Mouse (Mus musculus) frontal cortex, adult 2 months (tissue): ENCODE measurements at regions not wholly inside any gene's neighbourhood (a gene's known extent, or its start where the extent isn't known, plus 50 kb on each side); places are given as distances from the start of the nearest gene placed in this dataset.
A peak's percentile ranks its signal among the peaks of the same experiment; 100 is the strongest.

Experiments
- DNase-seq, 2 experiments: peaks; one replicate each; pipeline ENCODE4 v3.0.0; 2022; ENCODE audit warnings: low spot score in 1 of 2; ENCODE audit errors: extremely low spot score in 1 of 2

DNA sequence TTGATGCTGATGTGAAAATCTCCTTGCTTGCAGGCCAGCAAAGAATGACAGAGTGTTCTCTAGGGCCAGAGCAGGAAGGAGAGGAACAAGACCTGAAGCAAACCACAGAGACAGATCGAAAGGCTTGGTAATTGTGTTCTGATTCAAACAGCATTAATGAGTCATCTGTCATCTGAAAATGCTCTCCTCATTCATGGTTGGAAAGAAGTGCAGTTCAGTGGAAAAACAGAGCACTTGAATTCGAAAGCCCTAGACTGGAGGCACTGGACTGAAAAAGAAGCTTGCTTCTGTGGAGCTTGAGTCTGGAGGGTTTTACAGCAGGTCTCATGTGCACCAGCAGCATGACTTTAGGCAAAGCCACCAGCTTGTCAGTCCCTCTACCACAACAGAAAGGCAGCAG is 374.3 kb upstream of the B430305J03Rik start:
- DNase-seq = peak in 1 of 2 experiments; percentile 6

DNA sequence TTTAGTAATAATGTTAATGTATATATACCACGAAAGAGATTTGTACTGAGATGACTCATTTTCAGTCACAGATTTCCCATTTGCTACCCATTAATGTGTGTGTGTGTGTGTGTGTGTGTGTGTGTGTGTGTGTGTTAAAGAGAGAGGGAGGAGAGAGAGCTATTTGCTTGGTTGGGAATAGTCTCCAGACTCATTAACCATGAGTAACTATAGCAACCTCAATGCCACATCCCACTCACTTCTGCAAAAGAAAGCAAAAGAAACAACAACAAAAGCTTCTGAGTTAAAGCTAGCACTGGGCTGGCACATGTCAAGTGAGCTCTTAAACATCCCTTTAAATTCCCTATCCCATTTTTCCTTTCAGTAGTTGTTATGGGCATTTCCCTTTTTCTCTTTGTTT is 372.8 kb upstream of the B430305J03Rik start:
- DNase-seq = peak in 1 of 2 experiments; percentile 17

DNA sequence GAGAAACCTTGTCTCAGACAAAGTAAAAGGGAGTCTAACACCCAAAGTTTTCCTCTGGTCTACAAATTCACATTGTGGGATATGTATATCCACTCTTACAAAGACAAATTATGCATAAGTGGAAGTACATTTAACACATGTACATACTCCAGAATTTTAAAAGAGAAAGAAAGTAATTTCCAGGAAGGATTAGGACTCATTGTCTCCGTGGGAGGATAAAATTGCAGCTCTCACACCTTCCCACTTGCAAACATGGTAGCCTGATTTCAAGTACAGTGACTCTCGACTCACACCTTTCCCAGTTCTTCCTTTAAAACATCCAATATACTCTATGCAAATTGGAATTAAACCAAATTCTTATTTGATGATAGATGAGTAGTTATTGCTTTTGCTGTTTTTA is 351.0 kb upstream of the B430305J03Rik start:
- peak in 1 of 2 experiments; percentile 45 for DNase-seq

DNA sequence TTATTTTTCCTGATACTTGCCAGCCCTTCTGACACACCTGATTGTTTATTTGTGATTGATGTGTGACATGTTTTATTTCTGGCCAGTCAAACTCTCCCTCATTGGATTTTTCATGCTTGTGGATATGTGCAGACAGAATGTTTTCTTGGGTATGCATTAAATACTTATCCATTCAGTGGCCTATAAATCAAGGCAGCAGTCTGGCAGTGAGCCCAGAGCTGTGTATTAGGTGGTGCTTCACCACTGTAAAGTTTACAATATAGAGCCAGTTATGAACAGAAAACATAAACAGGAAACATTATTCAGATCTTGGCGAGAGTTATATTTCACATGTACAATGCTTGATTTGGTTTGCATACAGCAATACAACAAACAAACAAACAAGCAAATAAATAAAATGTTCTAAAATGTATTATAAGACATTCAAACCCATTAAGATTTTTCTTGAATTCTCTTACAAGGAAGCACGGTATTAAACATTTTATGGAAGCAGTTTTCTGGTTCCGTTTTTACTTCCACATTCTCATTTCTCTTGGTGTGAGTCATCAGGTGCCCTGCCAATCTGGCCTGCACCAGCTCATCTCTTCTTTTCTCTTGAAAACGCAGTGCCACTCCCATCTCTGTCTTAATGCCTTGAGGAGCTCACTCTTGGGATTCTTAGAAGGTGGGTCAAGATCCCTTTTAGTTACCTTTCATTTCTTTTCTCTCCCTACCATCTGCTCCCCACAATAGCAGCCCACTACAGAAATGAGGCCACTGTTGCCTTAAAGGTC is 322.4 kb upstream of the B430305J03Rik start:
- peak in 1 of 2 experiments; percentile 5 for DNase-seq

GRCm38 (mm10) chr3:61670874-61671273 is 305.1 kb upstream of the B430305J03Rik start:
- DNase-seq = no peak

- DNase-seq = no peak
Observed at GRCm38 (mm10) chr3:61656143-61656542, 290.4 kb upstream of the B430305J03Rik start.

DNA sequence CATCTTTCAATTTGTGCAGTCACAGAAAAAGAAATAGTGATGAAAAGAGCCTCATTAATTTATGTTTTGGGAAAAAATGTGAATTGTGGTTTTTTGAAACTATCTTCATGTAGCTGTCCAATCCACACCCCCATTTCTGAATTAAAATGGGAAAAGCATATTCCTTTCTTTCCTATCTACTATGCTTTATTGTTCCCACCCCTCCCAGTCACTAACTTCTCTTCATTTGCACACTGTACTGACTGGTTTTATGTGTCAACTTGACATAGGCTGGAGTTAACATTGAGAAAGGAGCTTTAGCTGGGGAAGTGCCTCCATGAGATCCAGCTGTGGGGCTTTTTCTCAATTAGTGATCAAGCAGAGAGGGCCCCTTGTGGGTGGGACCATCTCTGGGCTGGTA is 262.8 kb upstream of the B430305J03Rik start:
- no peak for DNase-seq

DNA sequence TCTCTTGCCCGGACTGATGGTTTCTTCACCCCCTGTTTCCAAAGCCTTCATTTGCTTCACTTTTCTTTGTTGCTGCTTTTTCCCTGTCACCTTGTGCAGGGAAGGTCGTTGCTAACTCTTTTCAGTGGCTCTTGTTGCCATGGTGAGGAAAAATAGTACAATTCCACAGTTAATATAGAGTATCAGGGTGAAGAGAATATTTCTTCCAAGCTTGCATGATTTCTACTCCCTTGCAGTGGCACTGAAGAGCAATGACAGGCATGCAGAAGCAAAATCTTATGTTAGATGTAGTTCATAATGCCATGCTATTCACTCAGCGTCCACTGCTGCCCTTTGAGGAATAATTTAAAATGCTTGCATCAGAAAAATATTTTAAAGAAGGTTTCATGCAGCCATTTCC is 262.3 kb upstream of the B430305J03Rik start:
- no peak for DNase-seq

GRCm38 (mm10) chr3:61623954-61624487 is 258.3 kb upstream of the B430305J03Rik start:
- DNase-seq = no peak

GRCm38 (mm10) chr3:61605469-61605868 is 239.7 kb upstream of the B430305J03Rik start:
- DNase-seq = no peak

DNA sequence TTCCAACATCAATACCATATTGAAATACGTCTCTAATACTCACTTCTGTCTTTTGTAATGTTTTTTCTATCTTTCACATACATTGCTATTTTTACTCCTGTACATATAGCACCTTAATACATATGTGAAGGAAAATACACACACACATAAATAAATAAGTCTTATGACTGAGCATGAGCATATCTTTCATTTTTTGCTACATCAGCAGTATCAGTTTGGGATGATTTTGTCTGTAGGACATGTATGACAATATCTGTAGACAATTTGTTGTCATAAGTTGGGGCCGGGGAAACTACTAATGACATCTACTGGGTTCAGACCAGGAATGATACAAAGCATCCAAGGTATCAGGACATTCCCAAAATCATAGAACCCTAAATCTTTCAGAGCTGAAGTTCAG is 237.1 kb upstream of the B430305J03Rik start:
- no peak for DNase-seq

- DNase-seq = no peak
Observed at GRCm38 (mm10) chr3:61595574-61595973, 229.8 kb upstream of the B430305J03Rik start.

DNA sequence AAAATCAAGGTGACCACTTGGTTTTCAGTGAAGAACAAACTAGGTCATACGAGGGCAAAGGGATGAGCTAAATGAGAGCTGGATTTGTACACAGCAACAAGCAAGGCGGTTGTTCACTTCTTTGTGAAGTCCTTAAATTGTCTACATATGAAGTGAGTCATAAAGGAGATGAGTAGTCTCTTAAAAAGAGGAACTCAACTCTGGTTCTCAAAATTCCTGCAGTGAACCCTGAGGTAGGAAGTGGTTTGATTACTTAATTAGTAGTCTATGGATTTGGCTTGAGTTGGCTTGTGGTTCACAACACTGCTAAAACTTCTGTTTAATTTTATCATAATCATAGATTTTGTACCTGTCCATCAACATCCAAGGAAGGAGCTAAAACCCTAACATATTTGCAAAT is 226.6 kb upstream of the B430305J03Rik start:
- DNase-seq = no peak

GRCm38 (mm10) chr3:61583669-61584068 is 217.9 kb upstream of the B430305J03Rik start:
- no peak for DNase-seq

GRCm38 (mm10) chr3:61582927-61583326 is 217.2 kb upstream of the B430305J03Rik start:
- DNase-seq = peak in 1 of 2 experiments; percentile 9

DNA sequence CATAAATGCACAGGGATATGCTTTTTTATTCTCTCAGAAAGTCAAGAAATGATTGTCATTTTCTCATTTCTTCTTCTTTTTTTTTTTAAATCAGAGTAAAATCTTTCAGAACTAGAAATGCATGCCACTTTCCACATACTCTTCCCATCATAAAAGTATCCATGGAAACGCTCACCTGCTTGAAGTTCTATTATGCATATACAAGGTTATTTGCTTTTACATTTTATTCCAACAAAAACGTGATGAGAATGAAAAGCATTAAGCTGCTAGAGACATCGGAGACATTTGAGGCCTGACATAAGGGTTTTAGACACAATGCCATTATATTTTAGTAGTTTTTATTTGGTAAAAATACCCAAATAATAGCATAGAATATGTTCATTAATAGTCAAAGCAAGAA is 214.5 kb upstream of the B430305J03Rik start:
- DNase-seq = no peak

- peak in 1 of 2 experiments; percentile 16 for DNase-seq
Observed at GRCm38 (mm10) chr3:61537113-61537512, 171.4 kb upstream of the B430305J03Rik start.

DNA sequence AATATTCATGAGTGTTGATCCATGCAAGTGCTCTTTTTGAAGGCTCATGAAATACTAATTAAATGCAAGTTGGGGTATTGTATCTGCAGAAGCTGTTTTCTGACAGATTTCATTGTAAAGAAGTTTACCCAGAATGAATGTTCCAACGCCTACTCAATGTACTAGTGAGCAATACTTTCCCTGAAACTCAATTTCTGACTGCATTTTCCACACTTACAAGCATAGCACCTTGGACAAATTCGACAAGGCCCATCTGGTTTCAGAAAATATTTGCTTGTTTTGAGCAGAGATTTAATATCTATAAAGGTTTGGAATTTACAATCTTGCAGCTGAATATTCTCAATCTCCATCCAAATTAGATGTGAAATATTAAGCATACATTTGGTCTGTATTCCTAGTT is 170.0 kb upstream of the B430305J03Rik start:
- peak in 1 of 2 experiments; percentile 36 for DNase-seq

DNA sequence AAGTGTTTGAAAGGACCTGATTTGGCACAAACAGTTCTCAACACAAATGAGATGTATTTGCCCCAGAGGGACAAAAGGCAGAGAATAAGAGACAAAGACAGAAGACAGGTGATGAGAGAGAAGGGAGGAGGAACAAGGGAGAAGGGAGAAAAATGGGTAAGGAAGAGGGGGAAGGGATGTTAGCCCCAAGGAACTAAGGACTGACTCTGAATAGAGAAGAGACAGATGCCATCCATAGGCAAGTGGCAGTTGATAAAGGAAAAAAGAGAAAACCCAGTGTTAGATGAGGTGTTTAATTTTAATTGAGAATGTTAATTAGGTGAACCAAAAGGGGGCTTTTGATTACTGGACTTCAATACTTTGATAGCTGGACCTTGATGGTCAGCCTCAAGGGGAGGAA is 137.4 kb upstream of the B430305J03Rik start:
- DNase-seq = no peak

DNA sequence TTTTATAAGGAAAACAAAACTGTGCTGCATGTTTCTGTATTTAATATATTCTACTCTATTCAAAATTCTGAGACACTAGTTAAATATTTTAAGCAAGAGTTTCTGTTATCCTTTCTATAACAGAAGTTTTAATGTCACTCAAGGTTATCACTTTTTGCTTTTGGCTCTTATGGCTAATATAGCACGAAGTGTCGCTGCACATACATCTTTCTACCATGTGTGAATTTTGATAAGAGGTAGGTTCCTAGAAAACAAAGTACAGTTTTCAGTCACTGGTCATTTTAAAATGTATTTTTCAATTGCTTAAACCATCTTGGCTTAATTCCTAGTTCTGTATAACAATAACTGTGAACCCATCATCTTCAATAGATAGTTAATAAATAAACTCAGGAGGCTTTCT is 129.1 kb upstream of the B430305J03Rik start:
- DNase-seq = no peak

DNA sequence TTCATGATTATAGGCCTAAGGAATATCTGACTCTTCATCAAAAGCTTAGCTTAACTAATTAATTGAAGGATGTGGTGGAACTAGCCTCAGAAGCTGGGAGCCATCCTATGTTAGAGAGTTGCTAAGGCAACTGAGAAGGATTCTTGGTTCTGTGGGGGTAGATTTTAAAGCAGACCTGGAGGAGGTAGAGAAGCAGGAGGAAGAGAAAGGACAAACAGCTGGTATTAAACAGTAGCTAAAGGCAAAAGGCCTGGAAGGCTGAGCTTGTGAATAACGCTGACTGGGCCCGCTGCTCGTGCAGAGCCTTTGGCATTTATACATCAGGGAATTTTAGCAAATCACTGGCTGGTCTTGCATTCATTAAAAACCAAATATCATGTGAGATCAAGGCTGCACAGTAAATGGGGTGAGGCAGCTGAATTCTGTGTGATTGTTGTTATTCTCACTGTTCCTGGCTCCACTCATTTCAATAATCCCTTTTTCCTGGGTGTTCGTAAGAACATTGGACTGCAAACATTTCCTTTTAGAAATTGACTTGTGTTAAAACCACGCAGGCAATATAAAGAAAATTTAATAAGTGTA is 121.1 kb upstream of the B430305J03Rik start:
- DNase-seq = no peak
